Mouse (Mus musculus) MEL (cell line): ENCODE results near the gene Gfpt1. TPM values are rescaled to one million over a fixed set of nuclear protein-coding genes. Genes with fewer than 3 reads are reported as not detected.

Source experiments
- EP300 ChIP-seq, 2 experiments: IDR thresholded peaks; 2 replicates each; pipeline ENCODE4 v1.6.1; 2011; ENCODE audit warnings: improper control_type of control experiment in 2 of 2, low read length in 2 of 2, low read depth in 1 of 2, mild to moderate bottlenecking in 1 of 2
- MAX ChIP-seq: IDR thresholded peaks from 2 replicates; pipeline ENCODE4 v1.6.1; 2011; ENCODE audit warnings: low read length, improper control_type of control experiment
- TBP ChIP-seq: IDR thresholded peaks from 2 replicates; pipeline ENCODE4 v1.8.0; 2011; ENCODE audit warnings: low read depth, low read length, improper control_type of control experiment
- polyA plus RNA-seq, 2 experiments: library from polyadenylated mRNA; stranded (reverse) in 1 of 2; unstranded in 1 of 2; fragments of >175 nt in 1 of 2; fragments of >200 nt in 1 of 2; gene quantifications; 2 replicates each; pipeline versions ENCODE4 v1.2.1 to v1.2.4; 2012; ENCODE audit warnings: low replicate concordance in 2 of 2, low read depth in 1 of 2; ENCODE audit not compliant: insufficient read length in 2 of 2, insufficient read depth in 1 of 2, missing spikeins in 1 of 2
- total RNA-seq: library from RNA; depleted of rRNA; stranded (reverse); fragments of 300-350 nt; gene quantifications from 2 replicates; pipeline ENCODE4 v1.2.3, GENCODE M21; 2012; rRNA removed

Gene Gfpt1
- total and polyA plus RNA-seq, 3 experiments = 29.6 to 69.3 (median 33.5) TPM

GRCm38 (mm10) chr6:87139796-87140553, 97.3 kb downstream of the Gfpt1 start (continued):
- TF ChIP-seq EP300 (IDR thresholded peaks at IDR 0.05; ENCODE audit: low read depth in 1 of 2, low read length in 2 of 2) = no peak
- TF ChIP-seq MAX = no peak
- TF ChIP-seq TBP = 0 out of 2 replicates have a peak, but pooled peaks have one; percentile 35

Other genes starting within 250 kb of the Gfpt1 start
- gene Anxa4, start 249.3 kb upstream of the Gfpt1 start, total RNA-seq = 30.4 and 31.1 TPM in 2 replicates
- 100 to 1,000 TPM in 1 of 2 experiments, 10 to 100 TPM in 1; 53.6 to 176 TPM for gene Anxa4, start 249.3 kb upstream of the Gfpt1 start, polyA plus RNA-seq
- gene Aak1, start 193.3 kb upstream of the Gfpt1 start, total RNA-seq = 6.4 and 7.2 TPM in 2 replicates
- 100 to 1,000 TPM in 1 of 2 experiments, 10 to 100 TPM in 1; 25.4 to 353 TPM for gene Aak1, start 193.3 kb upstream of the Gfpt1 start, polyA plus RNA-seq
- 85.7 and 111 TPM in 2 replicates for gene Nfu1, start 33.6 kb upstream of the Gfpt1 start, total RNA-seq
- gene Nfu1, start 33.6 kb upstream of the Gfpt1 start, polyA plus RNA-seq = 100 to 1,000 TPM in 1 of 2 experiments, not detected in 1; 123 TPM
- not detected in 2 replicates for gene D6Ertd527e, start 61.9 kb downstream of the Gfpt1 start, total RNA-seq
- under 1 TPM in 1 of 2 experiments, not detected in 1; 0.06 TPM for gene D6Ertd527e, start 61.9 kb downstream of the Gfpt1 start, polyA plus RNA-seq